Mouse (Mus musculus) large intestine, adult 2 months (tissue): ENCODE measurements around the gene Ccdc124. TPM values are rescaled to one million over a fixed set of nuclear protein-coding genes. Genes with fewer than 3 reads are reported as not detected.
"Not testable (repeated sequence)": the region's sequence is repeated elsewhere in the genome, so short reads cannot be mapped to it uniquely, and the experiment has no call there.

ENCODE experiments used
- DNase-seq: peaks from one replicate; pipeline ENCODE4 v3.0.0-alpha.2; 2012; ENCODE audit warnings: low read depth, low spot score
- WGBS: fragments of 180-500 bp; shearing (Covaris S2); methylation state at CpG from one replicate; pipeline ENCODE4 v1.1.7; 2018; 5-methylcytosine and 5-hydroxymethylcytosine counted together
- polyA plus RNA-seq: library from polyadenylated mRNA; depleted of rRNA; stranded (reverse); fragments of >200 nt; gene quantifications from 2 replicates; pipeline ENCODE4 v1.2.3, GENCODE M21; 2012; rRNA removed

The Ccdc124 gene
- polyA plus RNA-seq, 1 experiment, result 45.3 TPM

GRCm38 (mm10) chr8:70833018-70833482 is 40.7 kb downstream of the Ccdc124 start:
- WGBS, result 23% methylated on average over 9 of the region's 9 CpGs
- DNase-seq, result no peak

GRCm38 (mm10) chr8:70832371-70832770 is 41.4 kb downstream of the Ccdc124 start:
- WGBS, result 80% methylated on average over 11 of the region's 11 CpGs
- DNase-seq, result no peak

- DNase-seq, result no peak
- 87% methylated on average over 8 of the region's 8 CpGs for WGBS
Observed at GRCm38 (mm10) chr8:70831517-70831916, 42.2 kb downstream of the Ccdc124 start.

GRCm38 (mm10) chr8:70827796-70828195 is 45.9 kb downstream of the Ccdc124 start:
- no peak for DNase-seq
- 80% methylated on average over 1 of the region's 1 CpGs for WGBS

- 96% methylated on average over 2 of the region's 2 CpGs for WGBS
- no peak for DNase-seq
Observed at GRCm38 (mm10) chr8:70827010-70827409, 46.7 kb downstream of the Ccdc124 start.

GRCm38 (mm10) chr8:70825816-70826215 is 47.9 kb downstream of the Ccdc124 start:
- DNase-seq, result no peak
- 79% methylated on average over 8 of the region's 8 CpGs for WGBS

GRCm38 (mm10) chr8:70823802-70824201 is 49.9 kb downstream of the Ccdc124 start:
- 87% methylated on average over 7 of the region's 7 CpGs for WGBS
- no peak for DNase-seq

- WGBS, result 80% methylated on average over 3 of the region's 3 CpGs
- not testable (repeated sequence) for DNase-seq
Observed at GRCm38 (mm10) chr8:70822594-70822993, 51.1 kb downstream of the Ccdc124 start.

- 48% methylated on average over 11 of the region's 11 CpGs for WGBS
- DNase-seq, result no peak
Observed at GRCm38 (mm10) chr8:70821992-70822391, 51.7 kb downstream of the Ccdc124 start.

GRCm38 (mm10) chr8:70821399-70821962 is 52.3 kb downstream of the Ccdc124 start:
- WGBS, result 14% methylated on average over 30 of the region's 30 CpGs
- DNase-seq, result no peak

- no peak for DNase-seq
- 9% methylated on average over 31 of the region's 31 CpGs for WGBS
Observed at GRCm38 (mm10) chr8:70820101-70820935, 53.4 kb downstream of the Ccdc124 start.

Other genes starting within 250 kb of the Ccdc124 start
- 1.8 and 2.2 TPM in 2 replicates for gene Gdf15, start 241.5 kb downstream of the Ccdc124 start, polyA plus RNA-seq
- 52.0 and 73.1 TPM in 2 replicates for gene Pgpep1, start 213.5 kb downstream of the Ccdc124 start, polyA plus RNA-seq
- gene Lsm4, start 200.7 kb downstream of the Ccdc124 start, polyA plus RNA-seq, result 147 TPM in 2 replicates
- gene Jund, start 175.0 kb downstream of the Ccdc124 start, polyA plus RNA-seq, result 345 and 364 TPM in 2 replicates
- gene Iqcn, start 170.5 kb downstream of the Ccdc124 start, polyA plus RNA-seq, result 0.01 TPM in 1 of 2 replicates, not detected in the other
- gene Gm3336, start 155.4 kb downstream of the Ccdc124 start, polyA plus RNA-seq, result 59.5 and 63.8 TPM in 2 replicates
- 7.7 and 7.9 TPM in 2 replicates for gene Pde4c, start 150.2 kb downstream of the Ccdc124 start, polyA plus RNA-seq
- 21.5 and 24.6 TPM in 2 replicates for gene Rab3a, start 119.3 kb downstream of the Ccdc124 start, polyA plus RNA-seq
- 68.6 and 76.1 TPM in 2 replicates for gene Mpv17l2, start 113.0 kb downstream of the Ccdc124 start, polyA plus RNA-seq
- gene Pik3r2, start 97.2 kb downstream of the Ccdc124 start, polyA plus RNA-seq, result 82.1 and 105 TPM in 2 replicates
- gene Mast3, start 68.9 kb downstream of the Ccdc124 start, polyA plus RNA-seq, result 24.2 and 38.6 TPM in 2 replicates
- gene Il12rb1, start 65.5 kb downstream of the Ccdc124 start, polyA plus RNA-seq, result 2.4 and 4.2 TPM in 2 replicates
- 22.2 and 25.7 TPM in 2 replicates for gene Arrdc2, start 34.2 kb downstream of the Ccdc124 start, polyA plus RNA-seq
- 0.85 and 1.1 TPM in 2 replicates for gene Kcnn1, start 10.7 kb downstream of the Ccdc124 start, polyA plus RNA-seq
- 0.45 and 0.55 TPM in 2 replicates for gene Slc5a5, start 18.8 kb upstream of the Ccdc124 start, polyA plus RNA-seq
- gene Rpl18a, start 23.5 kb upstream of the Ccdc124 start, polyA plus RNA-seq, result 3,697 and 4,187 TPM in 2 replicates
- gene Map1s, start 32.0 kb upstream of the Ccdc124 start, polyA plus RNA-seq, result 14.3 and 18.8 TPM in 2 replicates